Mouse (Mus musculus): Measurements from ENCODE around the gene Gm17359. TPM values are rescaled to one million over a fixed set of nuclear protein-coding genes. Genes with fewer than 3 reads are reported as not detected.

The Gm17359 gene
- polyA plus RNA-seq, 1 experiment from 2014 or later: not detected

GRCm38 (mm10) chr3:79491614-79492013 is 155.2 kb downstream of the Gm17359 start:
- no peak for ATAC-seq (ENCODE audit: low FRiP score, low TSS enrichment)
- WGBS: 83% methylated on average over 3 of the region's 3 CpGs
- H3K4me2 ChIP-seq (replicated peaks; ENCODE audit: low read depth, low read length): no peak overlapping the region
- no peaks in the 10 kb centered on the region for H3K4me1 ChIP-seq (ENCODE audit: control insufficient read depth, insufficient read depth, low read length)
- H3K36me3 ChIP-seq (ENCODE audit: control insufficient read depth, insufficient read depth, low read length): peaks cover 11% of the 10 kb centered on the region; the same call in 1 of the 2 replicates
- no peaks in the 10 kb centered on the region for H3K27me3 ChIP-seq (ENCODE audit: control insufficient read depth, insufficient read depth, low read length)
- H3K27ac ChIP-seq (ENCODE audit: low read depth, low read length): no peak overlapping the region
- no peaks in the 10 kb centered on the region for H3K9me3 ChIP-seq (ENCODE audit: control insufficient read depth, low read length)
- H3K9ac ChIP-seq (ENCODE audit: low read depth, low read length): no peak overlapping the region
- H3K4me3 ChIP-seq (ENCODE audit: low read length): no peak overlapping the region

DNA sequence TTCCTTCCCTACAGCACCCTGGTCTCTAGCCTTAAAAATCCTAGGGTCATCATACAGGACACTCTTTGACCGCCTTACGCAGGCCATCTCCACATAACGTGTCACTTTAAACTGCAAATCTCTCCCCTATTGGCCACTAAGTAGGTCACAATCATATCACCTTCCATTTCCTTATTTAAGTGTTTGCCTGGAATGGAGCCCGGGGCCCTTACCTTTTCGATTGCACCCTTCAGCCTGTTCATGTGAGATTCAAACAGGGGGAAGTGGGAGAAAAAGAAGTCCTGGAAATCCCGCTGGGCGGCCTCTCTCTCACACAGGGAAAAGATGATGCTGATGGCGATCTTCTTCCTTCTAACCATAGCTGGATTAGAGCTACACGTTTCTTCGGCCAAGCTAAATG is 156.6 kb downstream of the Gm17359 start:
- no peaks in the 10 kb centered on the region for H3K4me1 ChIP-seq (ENCODE audit: control insufficient read depth, insufficient read depth, low read length)
- H3K27ac ChIP-seq (ENCODE audit: low read depth, low read length): no peak overlapping the region
- H3K9ac ChIP-seq (ENCODE audit: low read depth, low read length): no peak overlapping the region
- no peak overlapping the region for H3K4me3 ChIP-seq (ENCODE audit: low read length)
- H3K4me2 ChIP-seq (replicated peaks; ENCODE audit: low read depth, low read length): no peak overlapping the region
- peaks cover 15% of the 10 kb centered on the region; the same call in 1 of the 2 replicates for H3K36me3 ChIP-seq (ENCODE audit: control insufficient read depth, insufficient read depth, low read length)
- no peak for ATAC-seq (ENCODE audit: low FRiP score, low TSS enrichment)
- H3K27me3 ChIP-seq (ENCODE audit: control insufficient read depth, insufficient read depth, low read length): no peaks in the 10 kb centered on the region
- H3K9me3 ChIP-seq (ENCODE audit: control insufficient read depth, low read length): no peaks in the 10 kb centered on the region
- 92% methylated on average over 10 of the region's 10 CpGs for WGBS

DNA sequence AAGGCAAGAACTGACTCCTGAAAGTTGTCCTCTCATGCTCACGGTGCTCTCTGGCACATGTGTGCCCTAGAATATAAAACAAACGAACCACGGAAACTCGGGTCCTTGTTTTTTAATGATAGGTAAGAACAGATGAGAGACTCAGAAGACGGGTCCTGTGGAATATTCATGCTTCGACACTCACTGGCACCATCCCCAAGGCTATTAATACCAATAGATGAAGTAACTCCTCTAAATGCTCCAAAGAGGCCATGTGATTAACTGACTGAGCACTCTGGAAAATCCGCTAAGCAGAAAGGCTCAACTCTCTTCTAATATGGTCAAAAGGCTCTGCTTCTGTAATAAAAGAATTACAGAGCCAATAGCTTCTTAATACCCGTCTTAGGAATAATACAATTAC is 157.6 kb downstream of the Gm17359 start:
- H3K27me3 ChIP-seq (ENCODE audit: control insufficient read depth, insufficient read depth, low read length): no peaks in the 10 kb centered on the region
- no peak overlapping the region for H3K4me2 ChIP-seq (replicated peaks; ENCODE audit: low read depth, low read length)
- H3K9me3 ChIP-seq (ENCODE audit: control insufficient read depth, low read length): no peaks in the 10 kb centered on the region
- no peak overlapping the region for H3K9ac ChIP-seq (ENCODE audit: low read depth, low read length)
- H3K36me3 ChIP-seq (ENCODE audit: control insufficient read depth, insufficient read depth, low read length): peaks cover 17% of the 10 kb centered on the region; the same call in 1 of the 2 replicates
- no peak for ATAC-seq (ENCODE audit: low FRiP score, low TSS enrichment)
- no peaks in the 10 kb centered on the region for H3K4me1 ChIP-seq (ENCODE audit: control insufficient read depth, insufficient read depth, low read length)
- 74% methylated on average over 8 of the region's 8 CpGs for WGBS
- no peak overlapping the region for H3K4me3 ChIP-seq (ENCODE audit: low read length)
- H3K27ac ChIP-seq (ENCODE audit: low read depth, low read length): no peak overlapping the region

DNA sequence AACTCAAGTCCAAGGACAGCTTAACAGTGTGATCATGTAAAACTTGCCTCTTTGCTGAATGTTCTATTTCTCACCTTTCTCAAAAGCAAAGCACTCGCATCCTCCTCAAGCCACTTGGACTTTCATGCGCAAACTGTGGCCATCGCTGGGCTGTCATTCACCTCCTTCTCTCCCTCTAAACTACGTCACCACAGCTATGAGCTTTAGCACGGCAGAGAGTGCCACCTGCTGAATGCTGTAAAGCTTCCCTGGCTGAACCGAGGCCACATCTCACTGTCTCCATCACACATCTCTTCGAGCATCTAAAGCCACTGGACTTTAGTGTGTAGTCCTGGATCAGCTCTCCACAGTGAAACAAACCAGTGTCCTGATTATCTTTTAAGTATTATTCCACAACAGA is 158.7 kb downstream of the Gm17359 start:
- H3K36me3 ChIP-seq (ENCODE audit: control insufficient read depth, insufficient read depth, low read length): peaks cover 23% of the 10 kb centered on the region; the same call in 1 of the 2 replicates
- no peaks in the 10 kb centered on the region for H3K9me3 ChIP-seq (ENCODE audit: control insufficient read depth, low read length)
- H3K9ac ChIP-seq (ENCODE audit: low read depth, low read length): no peak overlapping the region
- H3K27ac ChIP-seq (ENCODE audit: low read depth, low read length): no peak overlapping the region
- no peaks in the 10 kb centered on the region for H3K27me3 ChIP-seq (ENCODE audit: control insufficient read depth, insufficient read depth, low read length)
- no peak overlapping the region for H3K4me3 ChIP-seq (ENCODE audit: low read length)
- no peaks in the 10 kb centered on the region for H3K4me1 ChIP-seq (ENCODE audit: control insufficient read depth, insufficient read depth, low read length)
- 80% methylated on average over 7 of the region's 7 CpGs for WGBS
- H3K4me2 ChIP-seq (replicated peaks; ENCODE audit: low read depth, low read length): no peak overlapping the region
- ATAC-seq (ENCODE audit: low FRiP score, low TSS enrichment): no peak

DNA sequence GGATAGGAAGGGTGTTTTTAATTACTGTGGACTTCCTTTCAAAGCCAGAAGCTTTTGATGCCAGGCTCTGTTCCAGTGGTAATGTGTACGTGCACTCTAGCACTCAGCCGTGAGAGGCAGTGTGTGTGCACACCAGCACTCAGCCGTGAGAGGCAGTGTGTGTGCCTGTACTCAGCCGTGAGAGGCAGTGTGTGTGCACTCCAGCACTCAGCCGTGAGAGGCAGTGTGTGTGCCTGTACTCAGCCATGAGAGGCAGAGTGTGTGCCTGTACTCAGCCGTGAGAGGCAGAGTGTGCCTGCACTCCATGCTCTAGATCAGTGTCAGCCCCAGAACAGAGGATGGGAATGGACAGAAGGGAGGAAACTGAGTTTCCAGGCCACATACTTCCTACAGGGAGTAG is 160.2 kb downstream of the Gm17359 start:
- WGBS: 85% methylated on average over 6 of the region's 6 CpGs
- Histone ChIP-seq H3K4me2 (replicated peaks; ENCODE audit: low read depth, low read length) (no peak overlapping the region), H3K27me3 (ENCODE audit: control insufficient read depth, insufficient read depth, low read length) (no peaks in the 10 kb centered on the region), H3K4me3 (ENCODE audit: low read length) (no peak overlapping the region), H3K9ac (ENCODE audit: low read depth, low read length) (no peak overlapping the region), H3K9me3 (ENCODE audit: control insufficient read depth, low read length) (no peaks in the 10 kb centered on the region), H3K27ac (ENCODE audit: low read depth, low read length) (no peak overlapping the region), H3K4me1 (ENCODE audit: control insufficient read depth, insufficient read depth, low read length) (no peaks in the 10 kb centered on the region), H3K36me3 (ENCODE audit: control insufficient read depth, insufficient read depth, low read length) (peaks cover 20% of the 10 kb centered on the region; the same call in 1 of the 2 replicates)
- ATAC-seq (ENCODE audit: low FRiP score, low TSS enrichment): no peak

DNA sequence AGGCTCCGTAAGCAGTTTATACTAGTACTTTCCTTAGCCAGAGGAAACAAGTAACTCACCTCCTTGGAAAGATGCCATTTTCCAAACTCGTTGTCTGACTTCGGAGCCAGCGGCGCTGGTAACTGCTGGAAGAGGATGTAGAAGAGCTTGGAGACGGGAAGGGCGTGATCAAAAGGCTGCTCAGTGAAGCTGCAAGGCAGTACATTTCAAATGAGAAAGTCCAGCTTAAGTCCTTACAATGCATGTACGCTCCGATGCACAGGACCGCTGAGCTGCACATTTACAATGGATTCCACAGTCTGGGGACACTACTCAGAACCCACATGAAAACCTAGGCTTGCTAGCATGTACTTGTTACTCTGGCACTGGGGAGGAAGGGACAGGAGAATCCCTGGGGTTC is 163.8 kb downstream of the Gm17359 start:
- ATAC-seq (ENCODE audit: low FRiP score, low TSS enrichment): no peak
- no peaks in the 10 kb centered on the region for H3K9me3 ChIP-seq (ENCODE audit: control insufficient read depth, low read length)
- no peak overlapping the region for H3K9ac ChIP-seq (ENCODE audit: low read depth, low read length)
- peaks cover 13% of the 10 kb centered on the region; the same call in 1 of the 2 replicates for H3K36me3 ChIP-seq (ENCODE audit: control insufficient read depth, insufficient read depth, low read length)
- no peaks in the 10 kb centered on the region for H3K4me1 ChIP-seq (ENCODE audit: control insufficient read depth, insufficient read depth, low read length)
- 75% methylated on average over 10 of the region's 10 CpGs for WGBS
- H3K4me3 ChIP-seq (ENCODE audit: low read length): no peak overlapping the region
- no peak overlapping the region for H3K27ac ChIP-seq (ENCODE audit: low read depth, low read length)
- H3K4me2 ChIP-seq (replicated peaks; ENCODE audit: low read depth, low read length): no peak overlapping the region
- no peaks in the 10 kb centered on the region for H3K27me3 ChIP-seq (ENCODE audit: control insufficient read depth, insufficient read depth, low read length)

- Histone ChIP-seq H3K4me2 (replicated peaks; ENCODE audit: low read depth, low read length) (no peak overlapping the region), H3K9ac (ENCODE audit: low read depth, low read length) (no peak overlapping the region), H3K9me3 (ENCODE audit: control insufficient read depth, low read length) (no peaks in the 10 kb centered on the region), H3K4me3 (ENCODE audit: low read length) (no peak overlapping the region), H3K27me3 (ENCODE audit: control insufficient read depth, insufficient read depth, low read length) (no peaks in the 10 kb centered on the region), H3K4me1 (ENCODE audit: control insufficient read depth, insufficient read depth, low read length) (no peaks in the 10 kb centered on the region), H3K27ac (ENCODE audit: low read depth, low read length) (no peak overlapping the region), H3K36me3 (ENCODE audit: control insufficient read depth, insufficient read depth, low read length) (peaks cover 13% of the 10 kb centered on the region; the same call in 1 of the 2 replicates)
- 83% methylated on average over 2 of the region's 2 CpGs for WGBS
- no peak for ATAC-seq (ENCODE audit: low FRiP score, low TSS enrichment)
Measured at GRCm38 (mm10) chr3:79501166-79501728, 164.8 kb downstream of the Gm17359 start.

Other genes starting within 250 kb of the Gm17359 start
- gene Rapgef2, start 50.1 kb upstream of the Gm17359 start, polyA plus RNA-seq (2014; fragmentation: Nextera tagmentation; extraction: Ambion mirVana): 6.1 and 9.0 TPM in 2 replicates
- 4.4 and 6.9 TPM in 2 replicates for gene Fnip2, start 231.1 kb downstream of the Gm17359 start, polyA plus RNA-seq (2014; fragmentation: Nextera tagmentation; extraction: Ambion mirVana)

All from kidney, embryonic 14.5 days (tissue).